Mouse (Mus musculus) limb, embryonic 11.5 days (tissue): ENCODE measurements around the gene Stxbp3. TPM values are rescaled to one million over a fixed set of nuclear protein-coding genes. Genes with fewer than 3 reads are reported as not detected.
"Not testable (repeated sequence)": the region's sequence is repeated elsewhere in the genome, so short reads cannot be mapped to it uniquely, and the experiment has no call there.

ENCODE experiments used
- ATAC-seq: fragments of 200-750 bp; cut with Nextera tagmentation; 2 replicates; pipeline ENCODE4 v1.8.0; 2017; ENCODE audit warnings: low read depth; ENCODE audit not compliant: insufficient number of reproducible peaks, low FRiP score, low TSS enrichment
- DNase-seq: peaks from one replicate; pipeline ENCODE4 v3.0.0-alpha.2; 2015; ENCODE audit warnings: low spot score
- H3K27ac ChIP-seq: fragments of 300-500 bp; sonication (generic); replicated peaks from 2 replicates; pipeline ENCODE4 v1.5.1; 2014; ENCODE audit warnings: low read depth, mild to moderate bottlenecking, low read length
- H3K27me3 ChIP-seq: fragments of 300-500 bp; sonication (generic); 2 replicates; pipeline ENCODE4 v1.6.1; 2014; ENCODE audit warnings: mild to moderate bottlenecking, low read length, mixed read lengths; ENCODE audit not compliant: control insufficient read depth, insufficient read depth
- H3K36me3 ChIP-seq: fragments of 300-500 bp; sonication (generic); 2 replicates; pipeline ENCODE4 v1.6.1; 2014; ENCODE audit warnings: mild to moderate bottlenecking, low read length, moderate library complexity, mixed read lengths; ENCODE audit not compliant: control insufficient read depth, insufficient read depth
- H3K4me1 ChIP-seq: fragments of 300-500 bp; sonication (generic); 2 replicates; pipeline ENCODE4 v1.6.1; 2014; ENCODE audit warnings: low read length, mixed read lengths; ENCODE audit not compliant: control insufficient read depth, insufficient read depth
- H3K4me2 ChIP-seq: fragments of 300-500 bp; sonication (generic); 2 replicates; pipeline ENCODE4 v1.6.1; 2014; ENCODE audit warnings: low read depth, mild to moderate bottlenecking, moderate library complexity; ENCODE audit not compliant: severe bottlenecking
- H3K4me3 ChIP-seq: fragments of 300-500 bp; sonication (generic); 2 replicates; pipeline ENCODE4 v1.5.1; 2014; ENCODE audit warnings: low read depth, low read length
- H3K9ac ChIP-seq: fragments of 300-500 bp; sonication (generic); 2 replicates; pipeline ENCODE4 v1.6.1; 2014; ENCODE audit warnings: mild to moderate bottlenecking, low read length
- H3K9me3 ChIP-seq: fragments of 300-500 bp; sonication (generic); 2 replicates; pipeline ENCODE4 v1.6.1; 2016; ENCODE audit warnings: low read length; ENCODE audit not compliant: control insufficient read depth
- WGBS: fragments of 180-500 bp; shearing (Covaris S2); extraction: QIAGEN DNeasy Blood & Tissue Kit; methylation state at CpG from one replicate; pipeline ENCODE4 v1.1.7; 2014; 5-methylcytosine and 5-hydroxymethylcytosine counted together
- polyA plus RNA-seq: library from polyadenylated mRNA; unstranded; fragments of >200 nt; fragmentation: Nextera tagmentation; extraction: Ambion mirVana; gene quantifications from 2 replicates; pipeline ENCODE4 v1.2.1, GENCODE M21; 2014

The Stxbp3 gene
- 26.0 and 27.0 TPM in 2 replicates for polyA plus RNA-seq

GRCm38 (mm10) chr3:108840000-108840715 lies at the start of gene Stxbp3:
Gene Stxbp3, minus strand, starts transcription at chr3:108840526.
- Histone ChIP-seq H3K9ac (peak within 1 kb of the TSS; percentile 68), H3K27me3 (no peaks in the 10 kb centered on the region), H3K27ac (0 out of 2 replicates have a peak within 1 kb of the TSS, but pooled peaks have one; percentile 56), H3K4me3 (peak within 1 kb of the TSS; percentile 57), H3K4me1 (peaks cover 4% of the 10 kb centered on the region; the same call in 1 of the 2 replicates), H3K9me3 (no peaks in the 10 kb centered on the region), H3K36me3 (no peaks in the 10 kb centered on the region), H3K4me2 (peak within 1 kb of the TSS; percentile 46)
- WGBS = under 1% methylated on average over 56 of the region's 56 CpGs
- DNase-seq = peak; percentile 100
- ATAC-seq = peak; percentile 97

- H3K4me3 ChIP-seq = no peak within 1 kb of the TSS
- no peak within 1 kb of the TSS for H3K27ac ChIP-seq
- no peaks in the 10 kb centered on the region for H3K4me1 ChIP-seq
- WGBS = 86% methylated on average over 1 of the region's 1 CpGs
- H3K9ac ChIP-seq = no peak within 1 kb of the TSS
- no peaks in the 10 kb centered on the region for H3K36me3 ChIP-seq
- ATAC-seq (no peak), DNase-seq (no peak)
- no peaks in the 10 kb centered on the region for H3K9me3 ChIP-seq
- no peak within 1 kb of the TSS for H3K4me2 ChIP-seq
- H3K27me3 ChIP-seq = no peaks in the 10 kb centered on the region
Observed at GRCm38 (mm10) chr3:108889908-108890307, 49.6 kb upstream of the Stxbp3 start, which contains the start of gene Fndc7. Gene Fndc7, minus strand, starts transcription at chr3:108890008.

GRCm38 (mm10) chr3:108887618-108887975 lies 47.3 kb upstream of the Stxbp3 start:
- Histone ChIP-seq H3K4me2 (no peak overlapping the region), H3K36me3 (no peaks in the 10 kb centered on the region), H3K9me3 (no peaks in the 10 kb centered on the region), H3K27ac (no peak overlapping the region), H3K4me3 (no peak overlapping the region), H3K27me3 (no peaks in the 10 kb centered on the region), H3K4me1 (no peaks in the 10 kb centered on the region), H3K9ac (no peak overlapping the region)
- no peak for DNase-seq
- ATAC-seq = no peak
- WGBS = 95% methylated on average over 3 of the region's 3 CpGs

- no peaks in the 10 kb centered on the region for H3K27me3 ChIP-seq
- H3K9ac ChIP-seq = no peak overlapping the region
- no peak overlapping the region for H3K27ac ChIP-seq
- no peak for ATAC-seq
- H3K4me2 ChIP-seq = no peak overlapping the region
- H3K4me3 ChIP-seq = no peak overlapping the region
- DNase-seq = no peak
- no peaks in the 10 kb centered on the region for H3K9me3 ChIP-seq
- H3K4me1 ChIP-seq = no peaks in the 10 kb centered on the region
- WGBS = 75% methylated on average over 12 of the region's 12 CpGs
- H3K36me3 ChIP-seq = no peaks in the 10 kb centered on the region
Observed at GRCm38 (mm10) chr3:108886934-108887617, 46.8 kb upstream of the Stxbp3 start.

GRCm38 (mm10) chr3:108885686-108886530 lies 45.6 kb upstream of the Stxbp3 start:
- DNase-seq = no peak
- H3K4me3 ChIP-seq = no peak overlapping the region
- no peaks in the 10 kb centered on the region for H3K4me1 ChIP-seq
- H3K9me3 ChIP-seq = no peaks in the 10 kb centered on the region
- no peak for ATAC-seq
- 55% methylated on average over 9 of the region's 9 CpGs for WGBS
- no peak overlapping the region for H3K4me2 ChIP-seq
- no peaks in the 10 kb centered on the region for H3K27me3 ChIP-seq
- H3K27ac ChIP-seq = no peak overlapping the region
- H3K9ac ChIP-seq = no peak overlapping the region
- no peaks in the 10 kb centered on the region for H3K36me3 ChIP-seq

- Histone ChIP-seq H3K9ac (no peak overlapping the region), H3K27ac (no peak overlapping the region), H3K4me2 (no peak overlapping the region), H3K4me3 (no peak overlapping the region), H3K9me3 (no peaks in the 10 kb centered on the region), H3K36me3 (no peaks in the 10 kb centered on the region), H3K27me3 (no peaks in the 10 kb centered on the region), H3K4me1 (no peaks in the 10 kb centered on the region)
- 76% methylated on average over 8 of the region's 8 CpGs for WGBS
- ATAC-seq (no peak), DNase-seq (no peak)
Observed at GRCm38 (mm10) chr3:108884706-108885289, 44.5 kb upstream of the Stxbp3 start.

- no peak overlapping the region for H3K4me2 ChIP-seq
- 84% methylated on average over 2 of the region's 2 CpGs for WGBS
- DNase-seq = no peak
- no peak overlapping the region for H3K27ac ChIP-seq
- no peak for ATAC-seq
- no peak overlapping the region for H3K9ac ChIP-seq
- no peaks in the 10 kb centered on the region for H3K27me3 ChIP-seq
- H3K4me3 ChIP-seq = no peak overlapping the region
- H3K9me3 ChIP-seq = no peaks in the 10 kb centered on the region
- H3K4me1 ChIP-seq = no peaks in the 10 kb centered on the region
- no peaks in the 10 kb centered on the region for H3K36me3 ChIP-seq
Observed at GRCm38 (mm10) chr3:108883067-108883466, 42.7 kb upstream of the Stxbp3 start.

- H3K9me3 ChIP-seq, DNase-seq, H3K9ac ChIP-seq, ATAC-seq, H3K4me1 ChIP-seq, H3K4me3 ChIP-seq, H3K27me3 ChIP-seq, H3K27ac ChIP-seq, H3K36me3 ChIP-seq, H3K4me2 ChIP-seq: not testable (repeated sequence)
- WGBS = 4% methylated on average over 4 of the region's 4 CpGs
Observed at GRCm38 (mm10) chr3:108881873-108882272, 41.5 kb upstream of the Stxbp3 start.
